Mouse (Mus musculus): Measurements from ENCODE around the gene Eif4e2.

The Eif4e2 gene

DNA sequence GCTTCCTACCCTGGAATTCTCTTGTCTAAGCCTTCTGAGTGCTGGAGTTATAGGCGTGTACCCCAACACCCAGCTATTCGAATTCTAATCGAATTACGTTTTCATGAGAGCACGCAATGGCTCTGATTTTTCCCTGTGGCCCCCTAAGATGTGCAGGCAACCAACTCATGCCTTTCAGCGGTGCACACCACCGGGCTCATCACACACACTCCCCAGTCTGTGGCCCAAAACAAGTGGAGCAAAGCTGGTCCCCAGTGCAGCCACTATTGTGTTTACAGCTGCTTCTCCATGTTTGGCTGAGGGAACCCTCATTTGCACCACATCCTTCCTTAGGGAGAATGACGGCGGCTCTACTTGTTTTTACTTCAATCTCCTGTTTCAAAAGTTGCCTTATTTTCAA is 49.5 kb downstream of the Eif4e2 start:
- no peaks in the 10 kb centered on the region; the same call in 1 of the 2 replicates for H3K27me3 ChIP-seq (ENCODE audit: control insufficient read depth, insufficient read depth, low read length, poor library complexity, severe bottlenecking)
- DNase-seq (ENCODE audit: low read depth, low spot score): no peak
- H3K36me3 ChIP-seq (ENCODE audit: control insufficient read depth, insufficient read depth, low read length, poor library complexity, severe bottlenecking): no peaks in the 10 kb centered on the region

DNA sequence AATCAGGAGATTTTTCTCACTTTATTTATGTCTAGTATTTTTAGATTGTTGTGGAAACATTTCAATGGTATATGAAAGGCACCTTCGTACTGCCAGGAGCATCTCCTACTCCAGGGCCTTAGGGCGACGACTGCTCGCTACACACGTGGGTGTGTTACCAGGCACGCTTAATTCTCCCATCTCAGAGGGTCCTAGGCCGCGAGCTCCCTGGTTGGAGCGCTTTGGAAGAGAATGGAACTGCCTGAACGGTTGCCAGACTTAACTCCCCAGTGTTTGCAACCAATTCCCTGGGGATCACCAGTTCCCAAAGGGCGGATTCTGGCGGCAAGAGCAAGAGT is 50.1 kb downstream of the Eif4e2 start:
- no peaks in the 10 kb centered on the region for H3K27me3 ChIP-seq (ENCODE audit: control insufficient read depth, insufficient read depth, low read length, poor library complexity, severe bottlenecking)
- no peak for DNase-seq (ENCODE audit: low read depth, low spot score)
- H3K36me3 ChIP-seq (ENCODE audit: control insufficient read depth, insufficient read depth, low read length, poor library complexity, severe bottlenecking): no peaks in the 10 kb centered on the region

DNA sequence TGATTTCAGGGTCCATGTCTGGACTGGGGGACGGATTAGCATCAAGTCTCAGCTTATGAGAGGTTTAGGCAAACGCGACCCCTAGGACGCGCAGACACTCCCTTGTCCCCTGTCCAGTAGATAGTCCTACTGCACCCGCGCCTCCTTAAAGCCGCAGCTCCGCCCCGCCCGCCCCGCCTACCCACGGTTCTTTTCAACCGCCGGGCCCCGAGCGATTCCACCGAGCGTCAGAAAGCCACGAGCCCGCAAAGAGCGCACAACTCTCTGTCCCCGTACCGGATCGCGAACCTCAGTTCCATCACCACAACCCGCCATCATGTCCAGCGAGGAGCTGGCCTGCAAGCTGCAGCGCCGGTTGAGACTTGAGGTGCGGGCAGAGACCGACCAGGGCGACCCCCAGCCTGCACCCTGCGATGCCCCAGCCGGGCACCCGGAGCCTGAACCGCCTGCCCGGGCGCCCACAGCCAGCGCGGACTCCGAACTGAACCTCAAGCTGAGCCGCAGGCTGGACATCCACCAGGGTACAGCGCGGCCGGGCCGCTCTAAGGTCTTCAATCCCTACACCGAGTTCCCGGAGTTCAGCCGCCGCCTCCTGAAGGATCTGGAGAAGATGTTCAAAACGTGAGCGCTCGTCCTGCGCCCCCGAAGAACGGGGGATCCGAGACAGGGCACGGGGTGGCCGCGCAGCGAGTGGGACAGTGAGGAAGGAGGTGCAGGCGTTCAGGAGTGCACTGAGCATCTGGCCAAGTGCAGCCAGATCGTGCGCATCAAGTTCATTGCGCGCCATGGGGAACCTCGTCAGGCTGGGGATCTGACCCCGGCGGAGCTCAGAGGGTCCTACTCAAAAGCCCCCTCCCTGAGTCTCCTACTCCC is 50.7 kb downstream of the Eif4e2 start, which contains the start of gene Efhd1:
TSS of gene Efhd1 (plus strand) at position 230 of the 873 bp plus-strand sequence.
- H3K27me3 ChIP-seq (ENCODE audit: control insufficient read depth, insufficient read depth, low read length, poor library complexity, severe bottlenecking): no peaks in the 10 kb centered on the region
- DNase-seq (ENCODE audit: low read depth, low spot score): no peak
- H3K36me3 ChIP-seq (ENCODE audit: control insufficient read depth, insufficient read depth, low read length, poor library complexity, severe bottlenecking): no peaks in the 10 kb centered on the region

- H3K27me3 ChIP-seq (ENCODE audit: control insufficient read depth, insufficient read depth, low read length, poor library complexity, severe bottlenecking): no peaks in the 10 kb centered on the region
- H3K36me3 ChIP-seq (ENCODE audit: control insufficient read depth, insufficient read depth, low read length, poor library complexity, severe bottlenecking): no peaks in the 10 kb centered on the region
- peak; percentile 13 for DNase-seq (ENCODE audit: low read depth, low spot score)
Measured at GRCm38 (mm10) chr1:87265200-87265599, 51.5 kb downstream of the Eif4e2 start.

DNA sequence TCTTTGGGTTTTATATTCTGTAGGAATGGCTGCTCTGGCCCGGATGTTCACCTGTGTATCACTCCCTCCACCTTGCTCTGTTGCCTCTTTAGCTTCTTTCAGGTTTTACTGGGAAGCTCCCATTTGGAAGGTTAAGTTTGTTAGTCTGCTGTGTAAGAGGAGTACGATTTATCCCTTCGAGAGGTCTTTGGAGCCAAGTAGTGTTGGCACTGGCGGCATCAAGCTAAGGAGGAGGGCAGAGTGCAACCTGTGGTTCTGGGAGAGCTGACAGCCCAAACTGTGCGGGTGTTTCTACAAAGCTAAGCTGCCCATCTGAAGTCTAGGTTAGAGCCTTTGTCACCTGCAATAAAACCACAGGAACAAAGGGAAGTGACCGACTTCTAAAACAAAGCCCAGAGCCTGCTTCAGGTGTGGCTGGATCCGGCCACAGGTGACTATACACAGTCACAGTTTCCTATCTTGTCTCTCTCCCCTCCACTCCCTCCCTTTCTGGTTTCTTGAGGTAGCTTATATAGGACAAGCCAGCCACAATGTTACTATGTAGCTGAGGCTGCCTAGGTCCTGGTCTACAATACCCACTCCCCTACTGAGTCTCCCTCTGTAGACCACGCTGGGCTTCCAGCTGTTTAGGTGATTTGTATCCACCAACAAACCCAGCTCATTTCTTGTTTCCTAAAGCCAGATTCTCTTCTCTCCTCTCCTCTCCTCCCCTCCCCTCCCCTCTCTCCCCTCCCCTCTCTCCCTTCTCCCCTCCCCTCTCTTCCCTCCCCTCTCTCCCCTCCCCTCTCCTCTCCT is 52.8 kb downstream of the Eif4e2 start:
- no peaks in the 10 kb centered on the region for H3K27me3 ChIP-seq (ENCODE audit: control insufficient read depth, insufficient read depth, low read length, poor library complexity, severe bottlenecking)
- no peak for DNase-seq (ENCODE audit: low read depth, low spot score)
- no peaks in the 10 kb centered on the region for H3K36me3 ChIP-seq (ENCODE audit: control insufficient read depth, insufficient read depth, low read length, poor library complexity, severe bottlenecking)

DNA sequence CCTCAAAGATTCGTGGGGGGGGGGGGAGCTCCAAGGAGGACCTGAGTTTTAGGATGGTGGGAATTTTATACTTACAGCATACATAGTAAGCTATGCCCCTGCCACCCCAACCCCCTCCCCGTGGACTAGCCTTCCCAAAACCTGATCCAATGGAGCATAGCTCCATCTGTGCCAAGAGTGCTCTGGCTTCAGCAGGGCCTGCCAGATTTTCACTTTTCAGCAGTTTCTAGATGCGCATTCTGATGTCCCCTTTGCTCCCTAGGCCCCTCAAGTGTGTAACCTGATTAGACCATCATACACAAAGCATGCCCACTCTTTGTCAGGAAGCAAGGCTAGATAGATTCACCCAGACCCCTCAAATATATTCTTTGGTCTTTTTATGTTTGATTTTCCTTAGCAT is 56.5 kb downstream of the Eif4e2 start:
- no peak for DNase-seq (ENCODE audit: low read depth, low spot score)
- H3K36me3 ChIP-seq (ENCODE audit: control insufficient read depth, insufficient read depth, low read length, poor library complexity, severe bottlenecking): no peaks in the 10 kb centered on the region
- no peaks in the 10 kb centered on the region; the same call in 1 of the 2 replicates for H3K27me3 ChIP-seq (ENCODE audit: control insufficient read depth, insufficient read depth, low read length, poor library complexity, severe bottlenecking)

DNA sequence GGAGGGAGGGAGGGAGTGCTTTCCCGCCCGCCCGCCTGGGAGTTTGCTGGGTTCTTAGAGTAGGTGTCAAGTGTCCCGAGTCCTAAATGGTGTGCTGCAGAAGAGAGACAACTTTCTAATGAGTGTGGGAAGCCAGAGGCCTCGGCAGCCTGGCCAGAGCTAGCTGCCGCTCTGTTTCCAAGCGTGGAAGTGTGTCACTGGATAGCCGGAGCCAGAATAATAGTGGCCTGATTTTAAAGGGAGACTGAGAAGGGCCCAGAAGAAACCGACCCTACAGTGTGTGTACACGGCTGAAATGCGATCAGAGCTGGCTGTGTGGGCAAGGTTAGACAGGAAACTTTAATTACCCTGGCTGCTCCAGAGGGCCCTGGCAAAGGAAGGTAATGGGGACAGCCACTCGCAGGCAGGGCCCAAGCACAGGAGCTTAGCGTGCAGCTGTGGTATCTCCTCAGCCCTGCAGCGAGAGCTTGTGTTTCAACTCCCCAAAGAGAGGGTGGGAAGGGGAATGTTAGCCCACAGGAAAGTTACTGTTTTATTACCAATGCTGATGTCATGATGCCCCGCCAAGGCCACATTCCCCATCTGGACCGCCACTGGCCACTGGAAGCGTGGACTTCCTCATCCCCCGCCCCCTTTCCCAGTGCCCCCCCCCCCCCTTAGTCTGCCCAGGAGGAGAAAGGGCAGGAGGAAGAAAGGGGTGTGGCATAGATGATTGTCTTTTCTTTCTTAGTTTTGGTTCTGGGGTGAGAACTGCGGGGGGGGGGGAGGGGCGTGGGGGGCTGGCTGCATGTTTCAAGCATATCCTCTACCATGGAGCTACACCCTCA is 57.1 kb downstream of the Eif4e2 start:
- no peak for DNase-seq (ENCODE audit: low read depth, low spot score)
- H3K27me3 ChIP-seq (ENCODE audit: control insufficient read depth, insufficient read depth, low read length, poor library complexity, severe bottlenecking): no peaks in the 10 kb centered on the region; the same call in 1 of the 2 replicates
- H3K36me3 ChIP-seq (ENCODE audit: control insufficient read depth, insufficient read depth, low read length, poor library complexity, severe bottlenecking): no peaks in the 10 kb centered on the region

- DNase-seq (ENCODE audit: low read depth, low spot score): no peak
- H3K36me3 ChIP-seq (ENCODE audit: control insufficient read depth, insufficient read depth, low read length, poor library complexity, severe bottlenecking): no peaks in the 10 kb centered on the region
- no peaks in the 10 kb centered on the region; the same call in 1 of the 2 replicates for H3K27me3 ChIP-seq (ENCODE audit: control insufficient read depth, insufficient read depth, low read length, poor library complexity, severe bottlenecking)
Measured at GRCm38 (mm10) chr1:87271596-87271995, 57.9 kb downstream of the Eif4e2 start.

GRCm38 (mm10) chr1:87272462-87272861 is 58.7 kb downstream of the Eif4e2 start:
- Histone ChIP-seq H3K36me3 (ENCODE audit: control insufficient read depth, insufficient read depth, low read length, poor library complexity, severe bottlenecking) (no peaks in the 10 kb centered on the region), H3K27me3 (ENCODE audit: control insufficient read depth, insufficient read depth, low read length, poor library complexity, severe bottlenecking) (no peaks in the 10 kb centered on the region; the same call in 1 of the 2 replicates)
- DNase-seq (ENCODE audit: low read depth, low spot score): no peak

- Histone ChIP-seq H3K36me3 (ENCODE audit: control insufficient read depth, insufficient read depth, low read length, poor library complexity, severe bottlenecking) (no peaks in the 10 kb centered on the region), H3K27me3 (ENCODE audit: control insufficient read depth, insufficient read depth, low read length, poor library complexity, severe bottlenecking) (no peaks in the 10 kb centered on the region; the same call in 1 of the 2 replicates)
- DNase-seq (ENCODE audit: low read depth, low spot score): no peak
Measured at GRCm38 (mm10) chr1:87273514-87273942, 59.8 kb downstream of the Eif4e2 start.

GRCm38 (mm10) chr1:87274134-87274533 is 60.4 kb downstream of the Eif4e2 start:
- DNase-seq (ENCODE audit: low read depth, low spot score): no peak
- Histone ChIP-seq H3K36me3 (ENCODE audit: control insufficient read depth, insufficient read depth, low read length, poor library complexity, severe bottlenecking) (no peaks in the 10 kb centered on the region), H3K27me3 (ENCODE audit: control insufficient read depth, insufficient read depth, low read length, poor library complexity, severe bottlenecking) (no peaks in the 10 kb centered on the region; the same call in 1 of the 2 replicates)

- no peak for DNase-seq (ENCODE audit: low read depth, low spot score)
- H3K36me3 ChIP-seq (ENCODE audit: control insufficient read depth, insufficient read depth, low read length, poor library complexity, severe bottlenecking): no peaks in the 10 kb centered on the region
- no peaks in the 10 kb centered on the region; the same call in 1 of the 2 replicates for H3K27me3 ChIP-seq (ENCODE audit: control insufficient read depth, insufficient read depth, low read length, poor library complexity, severe bottlenecking)
Measured at GRCm38 (mm10) chr1:87275151-87275550, 61.4 kb downstream of the Eif4e2 start.

GRCm38 (mm10) chr1:87276056-87276455 is 62.3 kb downstream of the Eif4e2 start:
- Histone ChIP-seq H3K27me3 (ENCODE audit: control insufficient read depth, insufficient read depth, low read length, poor library complexity, severe bottlenecking) (no peaks in the 10 kb centered on the region; the same call in 1 of the 2 replicates), H3K36me3 (ENCODE audit: control insufficient read depth, insufficient read depth, low read length, poor library complexity, severe bottlenecking) (no peaks in the 10 kb centered on the region)
- no peak for DNase-seq (ENCODE audit: low read depth, low spot score)

GRCm38 (mm10) chr1:87280281-87280680 is 66.6 kb downstream of the Eif4e2 start:
- DNase-seq (ENCODE audit: low read depth, low spot score): no peak
- H3K27me3 ChIP-seq (ENCODE audit: control insufficient read depth, insufficient read depth, low read length, poor library complexity, severe bottlenecking): no peaks in the 10 kb centered on the region; the same call in 1 of the 2 replicates
- no peaks in the 10 kb centered on the region for H3K36me3 ChIP-seq (ENCODE audit: control insufficient read depth, insufficient read depth, low read length, poor library complexity, severe bottlenecking)

Measured in splenic B cell, adult 2 months (primary cell).